Mouse (Mus musculus): Measurements from ENCODE around the gene C530025M09Rik. TPM values are rescaled to one million over a fixed set of nuclear protein-coding genes. Genes with fewer than 3 reads are reported as not detected.

The C530025M09Rik gene
- polyA plus RNA-seq, 1 experiment from 2014 or later, result not detected

- Histone ChIP-seq H3K27ac (ENCODE audit: low read depth, low read length) (no peak overlapping the region), H3K9me3 (ENCODE audit: control insufficient read depth, low read length) (no peaks in the 10 kb centered on the region), H3K36me3 (ENCODE audit: control insufficient read depth, insufficient read depth, low read length) (no peaks in the 10 kb centered on the region), H3K4me2 (ENCODE audit: low read depth) (no peak overlapping the region), H3K4me1 (ENCODE audit: control insufficient read depth, insufficient read depth, low read length) (no peaks in the 10 kb centered on the region), H3K27me3 (ENCODE audit: control insufficient read depth, insufficient read depth, low read length) (no peaks in the 10 kb centered on the region), H3K4me3 (ENCODE audit: low read depth, low read length) (no peak overlapping the region), H3K9ac (ENCODE audit: low read length) (no peak overlapping the region)
- DNase-seq (ENCODE audit: low spot score), result no peak
- 94% methylated on average over 3 of the region's 3 CpGs for WGBS
- ATAC-seq (ENCODE audit: insufficient read depth, low FRiP score, low TSS enrichment), result no peak
These were observed 11.3 kb downstream of the C530025M09Rik start for GRCm38 (mm10) chr2:149819751-149820150.

GRCm38 (mm10) chr2:149818395-149818794 is 12.6 kb downstream of the C530025M09Rik start:
- no peaks in the 10 kb centered on the region for H3K9me3 ChIP-seq (ENCODE audit: control insufficient read depth, low read length)
- no peak for ATAC-seq (ENCODE audit: insufficient read depth, low FRiP score, low TSS enrichment)
- 69% methylated on average over 3 of the region's 3 CpGs for WGBS

GRCm38 (mm10) chr2:149812899-149813298 is 18.1 kb downstream of the C530025M09Rik start:
- no peak overlapping the region for H3K4me2 ChIP-seq (ENCODE audit: low read depth)
- DNase-seq (ENCODE audit: low spot score) (no peak), ATAC-seq (ENCODE audit: insufficient read depth, low FRiP score, low TSS enrichment) (no peak)
- WGBS, result 83% methylated on average over 2 of the region's 2 CpGs
- H3K9ac ChIP-seq (ENCODE audit: low read length), result no peak overlapping the region
- no peak overlapping the region for H3K4me3 ChIP-seq (ENCODE audit: low read depth, low read length)
- no peak overlapping the region for H3K27ac ChIP-seq (ENCODE audit: low read depth, low read length)
- no peaks in the 10 kb centered on the region for H3K4me1 ChIP-seq (ENCODE audit: control insufficient read depth, insufficient read depth, low read length)
- no peaks in the 10 kb centered on the region for H3K36me3 ChIP-seq (ENCODE audit: control insufficient read depth, insufficient read depth, low read length)
- no peaks in the 10 kb centered on the region for H3K27me3 ChIP-seq (ENCODE audit: control insufficient read depth, insufficient read depth, low read length)
- no peaks in the 10 kb centered on the region for H3K9me3 ChIP-seq (ENCODE audit: control insufficient read depth, low read length)

More at GRCm38 (mm10) chr2:149818395-149818794, 12.6 kb downstream of the C530025M09Rik start:
- Histone ChIP-seq H3K27ac (ENCODE audit: low read depth, low read length) (no peak overlapping the region), H3K36me3 (ENCODE audit: control insufficient read depth, insufficient read depth, low read length) (no peaks in the 10 kb centered on the region), H3K4me1 (ENCODE audit: control insufficient read depth, insufficient read depth, low read length) (no peaks in the 10 kb centered on the region), H3K9ac (ENCODE audit: low read length) (no peak overlapping the region), H3K4me2 (ENCODE audit: low read depth) (no peak overlapping the region), H3K27me3 (ENCODE audit: control insufficient read depth, insufficient read depth, low read length) (no peaks in the 10 kb centered on the region), H3K4me3 (ENCODE audit: low read depth, low read length) (no peak overlapping the region)
- DNase-seq (ENCODE audit: low spot score), result no peak

GRCm38 (mm10) chr2:149805256-149805655 is 25.8 kb downstream of the C530025M09Rik start:
- ATAC-seq (ENCODE audit: insufficient read depth, low FRiP score, low TSS enrichment) (no peak), DNase-seq (ENCODE audit: low spot score) (no peak)
- no peaks in the 10 kb centered on the region for H3K36me3 ChIP-seq (ENCODE audit: control insufficient read depth, insufficient read depth, low read length)
- H3K9ac ChIP-seq (ENCODE audit: low read length), result no peak overlapping the region
- H3K27me3 ChIP-seq (ENCODE audit: control insufficient read depth, insufficient read depth, low read length), result no peaks in the 10 kb centered on the region
- H3K27ac ChIP-seq (ENCODE audit: low read depth, low read length), result no peak overlapping the region
- no peak overlapping the region for H3K4me3 ChIP-seq (ENCODE audit: low read depth, low read length)
- H3K4me2 ChIP-seq (ENCODE audit: low read depth), result no peak overlapping the region
- 77% methylated on average over 2 of the region's 2 CpGs for WGBS
- H3K4me1 ChIP-seq (ENCODE audit: control insufficient read depth, insufficient read depth, low read length), result no peaks in the 10 kb centered on the region
- no peaks in the 10 kb centered on the region; the same call in 1 of the 2 replicates for H3K9me3 ChIP-seq (ENCODE audit: control insufficient read depth, low read length)

GRCm38 (mm10) chr2:149804599-149805140 is 26.3 kb downstream of the C530025M09Rik start:
- DNase-seq (ENCODE audit: low spot score) (no peak), ATAC-seq (ENCODE audit: insufficient read depth, low FRiP score, low TSS enrichment) (no peak)
- Histone ChIP-seq H3K36me3 (ENCODE audit: control insufficient read depth, insufficient read depth, low read length) (no peaks in the 10 kb centered on the region), H3K4me2 (ENCODE audit: low read depth) (no peak overlapping the region), H3K27ac (ENCODE audit: low read depth, low read length) (no peak overlapping the region), H3K9ac (ENCODE audit: low read length) (no peak overlapping the region), H3K9me3 (ENCODE audit: control insufficient read depth, low read length) (no peaks in the 10 kb centered on the region; the same call in 1 of the 2 replicates), H3K4me3 (ENCODE audit: low read depth, low read length) (no peak overlapping the region), H3K4me1 (ENCODE audit: control insufficient read depth, insufficient read depth, low read length) (no peaks in the 10 kb centered on the region), H3K27me3 (ENCODE audit: control insufficient read depth, insufficient read depth, low read length) (no peaks in the 10 kb centered on the region)
- WGBS, result 90% methylated on average over 3 of the region's 3 CpGs

GRCm38 (mm10) chr2:149798613-149799012 is 32.4 kb downstream of the C530025M09Rik start:
- no peak overlapping the region for H3K4me3 ChIP-seq (ENCODE audit: low read depth, low read length)
- no peak overlapping the region for H3K9ac ChIP-seq (ENCODE audit: low read length)
- no peak overlapping the region for H3K4me2 ChIP-seq (ENCODE audit: low read depth)
- no peaks in the 10 kb centered on the region for H3K36me3 ChIP-seq (ENCODE audit: control insufficient read depth, insufficient read depth, low read length)
- WGBS, result 16% methylated on average over 3 of the region's 3 CpGs
- ATAC-seq (ENCODE audit: insufficient read depth, low FRiP score, low TSS enrichment) (peak; percentile 74), DNase-seq (ENCODE audit: low spot score) (peak; percentile 14)
- H3K27ac ChIP-seq (ENCODE audit: low read depth, low read length), result no peak overlapping the region
- no peaks in the 10 kb centered on the region for H3K27me3 ChIP-seq (ENCODE audit: control insufficient read depth, insufficient read depth, low read length)
- no peaks in the 10 kb centered on the region; the same call in 1 of the 2 replicates for H3K9me3 ChIP-seq (ENCODE audit: control insufficient read depth, low read length)
- H3K4me1 ChIP-seq (ENCODE audit: control insufficient read depth, insufficient read depth, low read length), result no peaks in the 10 kb centered on the region

Other genes starting within 250 kb of the C530025M09Rik start
- 6.5 and 7.2 TPM in 2 replicates for gene Syndig1, start 2.0 kb downstream of the C530025M09Rik start, polyA plus RNA-seq (2014; fragmentation: Nextera tagmentation; extraction: Ambion mirVana)